In the genomic region with DNA sequence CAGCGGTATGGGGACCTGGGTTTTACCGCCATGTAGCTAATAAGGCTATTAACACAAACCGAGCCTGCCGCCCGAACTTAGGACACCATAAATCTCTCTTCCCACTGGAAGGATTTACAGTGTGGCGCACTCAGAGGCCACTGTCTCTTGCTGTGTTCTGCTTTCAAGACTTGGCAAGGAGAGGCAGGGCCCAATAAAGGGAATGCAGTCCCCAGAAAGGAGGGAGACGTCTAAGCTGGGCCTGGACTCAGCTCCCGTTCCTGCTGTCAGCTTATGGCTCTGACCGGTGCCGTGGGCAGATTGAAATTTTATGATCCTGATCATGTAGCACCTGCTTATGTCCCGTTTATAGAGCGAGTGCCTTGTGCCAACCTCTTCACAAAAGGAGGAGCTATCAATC, we compare ENCODE assay signal across 25 mouse cellular contexts.
DNase-seq lines count a peak whose midpoint lies in the region; ATAC-seq and TF ChIP-seq lines count a peak whose summit lies in the region.
"Had no signal": no experiment of that assay in that cellular context is flagged by ENCODE, and none has a peak within 500 bp of the region (broad histone marks: within the 10 kb centered on the region; RNA-seq: fewer than 3 reads in every experiment).

No protein-coding gene starts in this region.

- no peaks in the 10 kb centered on the region for H3K36me3 ChIP-seq in forebrain, embryonic 14.5 days (ENCODE audit: control insufficient read depth, insufficient read depth, low read length)
- no peaks in the 10 kb centered on the region for H3K36me3 ChIP-seq in forebrain, embryonic 13.5 days (ENCODE audit: poor library complexity, severe bottlenecking)
- H3K36me3 ChIP-seq in kidney, postnatal 0 days (ENCODE audit: insufficient read depth, low read length) = no peaks in the 10 kb centered on the region
- H3K36me3 ChIP-seq in kidney, adult 2 months (ENCODE audit: control insufficient read depth, insufficient read depth, low read length) = no peaks in the 10 kb centered on the region
- H3K36me3 ChIP-seq in neural tube, embryonic 14.5 days (ENCODE audit: control insufficient read depth, insufficient read depth, low read length) = no peaks in the 10 kb centered on the region
- H3K36me3 ChIP-seq: embryonic facial prominence, embryonic 12.5 days; embryonic facial prominence, embryonic 15.5 days; heart, embryonic 12.5 days; heart, embryonic 15.5 days; hindbrain, embryonic 10.5 days; hindbrain, embryonic 15.5 days had no signal

- ATAC-seq in forebrain, embryonic 14.5 days = no peak
- no peak for ATAC-seq in forebrain, embryonic 13.5 days
- no peak for ATAC-seq in kidney, postnatal 0 days (replicated peaks; ENCODE audit: low FRiP score, low read depth)
- peak; percentile 59; the same call in 1 of the 2 replicates for ATAC-seq in neural tube, embryonic 14.5 days (ENCODE audit: low read depth)
- ATAC-seq: activated CD4-positive, CD25-positive, alpha-beta regulatory T cell, adult 4 months; intestine, postnatal 0 days had no signal

- no peak overlapping the region for H3K27ac ChIP-seq in forebrain, embryonic 14.5 days (ENCODE audit: low read depth, low read length)
- no peak overlapping the region for H3K27ac ChIP-seq in forebrain, embryonic 13.5 days
- H3K27ac ChIP-seq in kidney, postnatal 0 days = no peak overlapping the region
- no peak overlapping the region for H3K27ac ChIP-seq in kidney, adult 2 months (ENCODE audit: insufficient read depth, low read depth, low read length)
- no peak overlapping the region for H3K27ac ChIP-seq in neural tube, embryonic 14.5 days (ENCODE audit: low read depth, low read length)
- H3K27ac ChIP-seq: embryonic facial prominence, embryonic 12.5 days; embryonic facial prominence, embryonic 15.5 days; heart, embryonic 15.5 days; hindbrain, embryonic 10.5 days; hindbrain, embryonic 15.5 days had no signal

- peaks cover 12% of the 10 kb centered on the region for H3K4me1 ChIP-seq in forebrain, embryonic 14.5 days (ENCODE audit: control insufficient read depth, insufficient read depth, low read length)
- H3K4me1 ChIP-seq in forebrain, embryonic 13.5 days = peaks cover 32% of the 10 kb centered on the region
- H3K4me1 ChIP-seq in kidney, postnatal 0 days (replicated peaks; ENCODE audit: insufficient read depth, low read length) = no peaks in the 10 kb centered on the region
- no peaks in the 10 kb centered on the region for H3K4me1 ChIP-seq in kidney, adult 2 months (ENCODE audit: control insufficient read depth, insufficient read depth, low read length)
- peaks cover 5% of the 10 kb centered on the region; the same call in 1 of the 2 replicates for H3K4me1 ChIP-seq in neural tube, embryonic 14.5 days (ENCODE audit: control insufficient read depth, insufficient read depth, low read length)
- H3K4me1 ChIP-seq: embryonic facial prominence, embryonic 12.5 days; embryonic facial prominence, embryonic 15.5 days; heart, embryonic 12.5 days; heart, embryonic 15.5 days had no signal

- no peak for TF ChIP-seq POLR2A in kidney, adult 2 months (IDR thresholded peaks at IDR 0.05; ENCODE audit: low read depth, low read length)

- peak; percentile 32 to 38 for DNase-seq in cerebellum, postnatal 10 days
- no peak for DNase-seq in cerebellum, adult 9-11 months
- DNase-seq in forebrain, embryonic 14.5 days (ENCODE audit: low spot score) = peak; percentile 20
- peak; percentile 12 for DNase-seq in kidney, postnatal 0 days (ENCODE audit: low spot score)
- no peak for DNase-seq in kidney, adult 2 months
- DNase-seq in c-Kit-positive CD71-positive TER-119-positive erythroid progenitor cells, embryonic 14.5 days (ENCODE audit: low spot score) = no peak
- DNase-seq: adrenal gland, adult 8-10 months; adrenal gland, postnatal 25 days; cerebellum, adult 11-12 months; cerebellum, adult 8-10 months; cerebellum, postnatal 36 days; gastrocnemius, postnatal 25 days; heart, adult 18-20 months; heart, postnatal 10 days; heart, postnatal 36 days had no signal

- no peak for TF ChIP-seq CTCF in kidney, postnatal 0 days (IDR thresholded peaks at IDR 0.05; ENCODE audit: low read depth)
- TF ChIP-seq CTCF in kidney, adult 2 months (conservative IDR thresholded peaks at IDR 0.05; ENCODE audit: insufficient read depth, insufficient read length, low read depth, low read length) = no peak

- H3K4me3 ChIP-seq in forebrain, embryonic 14.5 days (ENCODE audit: low read depth, low read length) = no peak overlapping the region
- no peak overlapping the region for H3K4me3 ChIP-seq in forebrain, embryonic 13.5 days
- no peak overlapping the region for H3K4me3 ChIP-seq in kidney, postnatal 0 days (replicated peaks; ENCODE audit: low read depth, low read length)
- H3K4me3 ChIP-seq in kidney, adult 2 months (ENCODE audit: insufficient read depth, low read depth, low read length) = no peak overlapping the region
- H3K4me3 ChIP-seq in neural tube, embryonic 14.5 days (ENCODE audit: low read depth, low read length) = no peak overlapping the region
- H3K4me3 ChIP-seq: embryonic facial prominence, embryonic 12.5 days; embryonic facial prominence, embryonic 15.5 days; heart, embryonic 12.5 days; heart, embryonic 15.5 days; hindbrain, embryonic 10.5 days; hindbrain, embryonic 15.5 days had no signal

- no peak overlapping the region for H3K9ac ChIP-seq in forebrain, embryonic 14.5 days (ENCODE audit: low read length)
- H3K9ac ChIP-seq in forebrain, embryonic 13.5 days = no peak overlapping the region
- H3K9ac ChIP-seq in kidney, postnatal 0 days (ENCODE audit: low read depth, low read length) = no peak overlapping the region
- no peak overlapping the region for H3K9ac ChIP-seq in neural tube, embryonic 14.5 days (replicated peaks; ENCODE audit: low read depth, low read length)
- H3K9ac ChIP-seq: embryonic facial prominence, embryonic 12.5 days; embryonic facial prominence, embryonic 15.5 days; heart, embryonic 12.5 days; heart, embryonic 15.5 days; hindbrain, embryonic 15.5 days had no signal

- H3K27me3 ChIP-seq in forebrain, embryonic 14.5 days (replicated peaks; ENCODE audit: control insufficient read depth, insufficient read depth, low read length) = no peaks in the 10 kb centered on the region
- H3K27me3 ChIP-seq in forebrain, embryonic 13.5 days = no peaks in the 10 kb centered on the region
- no peaks in the 10 kb centered on the region for H3K27me3 ChIP-seq in kidney, postnatal 0 days (ENCODE audit: insufficient read depth, low read length)
- no peaks in the 10 kb centered on the region for H3K27me3 ChIP-seq in kidney, adult 2 months (replicated peaks; ENCODE audit: control insufficient read depth, insufficient read depth, low read length)
- no peaks in the 10 kb centered on the region for H3K27me3 ChIP-seq in neural tube, embryonic 14.5 days (ENCODE audit: control insufficient read depth, insufficient read depth, low read length)
- H3K27me3 ChIP-seq: embryonic facial prominence, embryonic 12.5 days; embryonic facial prominence, embryonic 15.5 days; heart, embryonic 12.5 days; heart, embryonic 15.5 days; hindbrain, embryonic 15.5 days had no signal

- 72% methylated on average over 12 of the region's 12 CpGs for WGBS in forebrain, embryonic 14.5 days
- 74% methylated on average over 12 of the region's 12 CpGs for WGBS in forebrain, embryonic 13.5 days
- WGBS in kidney, postnatal 0 days = 15% methylated on average over 12 of the region's 12 CpGs
- WGBS in kidney, adult 2 months = 28% methylated on average over 12 of the region's 12 CpGs
- 20% methylated on average over 12 of the region's 12 CpGs for WGBS in neural tube, embryonic 14.5 days

- no peak overlapping the region for H3K4me2 ChIP-seq in forebrain, embryonic 14.5 days (ENCODE audit: low read length)
- H3K4me2 ChIP-seq in forebrain, embryonic 13.5 days = no peak overlapping the region
- no peak overlapping the region for H3K4me2 ChIP-seq in kidney, postnatal 0 days (ENCODE audit: low read length)
- no peak overlapping the region for H3K4me2 ChIP-seq in neural tube, embryonic 14.5 days (ENCODE audit: low read depth, low read length)
- H3K4me2 ChIP-seq: embryonic facial prominence, embryonic 12.5 days; embryonic facial prominence, embryonic 15.5 days; heart, embryonic 12.5 days; heart, embryonic 15.5 days; hindbrain, embryonic 15.5 days had no signal

- no peaks in the 10 kb centered on the region for H3K9me3 ChIP-seq in forebrain, embryonic 14.5 days (replicated peaks; ENCODE audit: control insufficient read depth, low read length)
- no peaks in the 10 kb centered on the region for H3K9me3 ChIP-seq in forebrain, embryonic 13.5 days (replicated peaks)
- H3K9me3 ChIP-seq in kidney, postnatal 0 days (replicated peaks; ENCODE audit: low read length) = no peaks in the 10 kb centered on the region
- H3K9me3 ChIP-seq in neural tube, embryonic 14.5 days (ENCODE audit: control insufficient read depth, low read length) = no peaks in the 10 kb centered on the region
- H3K9me3 ChIP-seq: embryonic facial prominence, embryonic 12.5 days; embryonic facial prominence, embryonic 15.5 days; heart, embryonic 15.5 days; hindbrain, embryonic 10.5 days; hindbrain, embryonic 15.5 days had no signal

Comparison
In these comparisons a context has a peak if more than half of its experiments do, and no peak if none do; other contexts are left out.
1. DNase-seq: peak in cerebellum, postnatal 10 days (2 of 2), forebrain, embryonic 14.5 days (single experiment) and kidney, postnatal 0 days (single experiment); none in cerebellum, adult 9-11 months (single experiment), kidney, adult 2 months (single experiment) and c-Kit-positive CD71-positive TER-119-positive erythroid progenitor cells, embryonic 14.5 days (single experiment).